ENCODE assay signal across 9 mouse cellular contexts in genomic region chr4:128733496-128733895, GRCm38 (mm10). TPM values are rescaled to one million over a fixed set of nuclear protein-coding genes. Genes with fewer than 3 reads are reported as not detected.
DNase-seq lines count a peak whose midpoint lies in the region; ATAC-seq and TF ChIP-seq lines count a peak whose summit lies in the region.
"Had no signal": no experiment of that assay in that cellular context is flagged by ENCODE, and none has a peak within 500 bp of the region (broad histone marks: within the 10 kb centered on the region; RNA-seq: fewer than 3 reads in every experiment).

No protein-coding gene starts in this region.

- no peak for TF ChIP-seq CTCF in embryonic fibroblast, embryonic 13.5 days (IDR thresholded peaks at IDR 0.05; ENCODE audit: borderline replicate concordance, insufficient read depth, low read length)

- DNase-seq in kidney, postnatal 10 days = no peak
- no peak for DNase-seq in layer of hippocampus, adult 9-11 months
- DNase-seq in cerebellum, postnatal 14 days = no peak
- no peak for DNase-seq in frontal cortex, postnatal 36 days (ENCODE audit: low spot score in 2 of 2)

- peak overlapping the region; percentile 34 for H3K4me2 ChIP-seq in kidney, embryonic 16.5 days (replicated peaks; ENCODE audit: low read depth, low read length)
- H3K4me2 ChIP-seq in midbrain, embryonic 12.5 days (replicated peaks) = peak overlapping the region; percentile 30

- TF ChIP-seq POLR2A in embryonic fibroblast, embryonic 13.5 days (IDR thresholded peaks at IDR 0.05; ENCODE audit: low read depth, low read length) = no peak

- H3K9me3 ChIP-seq in kidney, embryonic 16.5 days (ENCODE audit: low read length) = no peaks in the 10 kb centered on the region
- H3K9me3 ChIP-seq in midbrain, embryonic 12.5 days = no peaks in the 10 kb centered on the region
- H3K9me3 ChIP-seq: megakaryocyte, embryonic 14.5 days had no signal

- ATAC-seq in kidney, embryonic 16.5 days (ENCODE audit: low FRiP score, low TSS enrichment) = no peak
- ATAC-seq in inflammation-experienced regulatory T-cells, adult 6 months = peak; percentile 20
- ATAC-seq in midbrain, embryonic 12.5 days (ENCODE audit: low FRiP score, low read depth) = no peak

- H3K4me3 ChIP-seq in kidney, embryonic 16.5 days (ENCODE audit: low read length) = no peak overlapping the region
- no peak overlapping the region for H3K4me3 ChIP-seq in embryonic fibroblast, embryonic 13.5 days (ENCODE audit: insufficient read depth, low read length)
- H3K4me3 ChIP-seq in midbrain, embryonic 12.5 days = no peak overlapping the region
- H3K4me3 ChIP-seq: megakaryocyte, embryonic 14.5 days had no signal

- 24% methylated on average over 6 of the region's 6 CpGs for WGBS in kidney, embryonic 16.5 days
- 36% methylated on average over 6 of the region's 6 CpGs for WGBS in midbrain, embryonic 12.5 days

- H3K9ac ChIP-seq in kidney, embryonic 16.5 days (replicated peaks; ENCODE audit: low read length) = peak overlapping the region; percentile 22
- peak overlapping the region; percentile 43 for H3K9ac ChIP-seq in midbrain, embryonic 12.5 days (replicated peaks)

- peaks cover 11% of the 10 kb centered on the region; the same call in 1 of the 2 replicates for H3K36me3 ChIP-seq in kidney, embryonic 16.5 days (ENCODE audit: insufficient read depth, low read length)
- H3K36me3 ChIP-seq in midbrain, embryonic 12.5 days = peaks cover 15% of the 10 kb centered on the region; the same call in 1 of the 2 replicates

- peaks cover 96% of the 10 kb centered on the region for H3K4me1 ChIP-seq in kidney, embryonic 16.5 days (ENCODE audit: insufficient read depth, low read length)
- peaks cover 52% of the 10 kb centered on the region for H3K4me1 ChIP-seq in embryonic fibroblast, embryonic 13.5 days (ENCODE audit: control insufficient read depth, insufficient read depth, low read length)
- peaks cover 92% of the 10 kb centered on the region for H3K4me1 ChIP-seq in midbrain, embryonic 12.5 days

- H3K27ac ChIP-seq in kidney, embryonic 16.5 days (ENCODE audit: low read length) = peak overlapping the region; percentile 81
- H3K27ac ChIP-seq in embryonic fibroblast, embryonic 13.5 days (ENCODE audit: insufficient read depth, low read length) = 0 out of 2 replicates have a peak overlapping the region, but pooled peaks have one; percentile 1
- H3K27ac ChIP-seq in midbrain, embryonic 12.5 days (replicated peaks) = peak overlapping the region; percentile 81

- H3K27me3 ChIP-seq in kidney, embryonic 16.5 days (ENCODE audit: insufficient read depth, low read length) = no peaks in the 10 kb centered on the region
- no peaks in the 10 kb centered on the region for H3K27me3 ChIP-seq in midbrain, embryonic 12.5 days
- H3K27me3 ChIP-seq: megakaryocyte, embryonic 14.5 days had no signal

RNA-seq across cellular contexts. Expression of gene A3galt2, which starts 21.7 kb away (rescaled TPM):
- 0.24 and 0.35 TPM in 2 replicates for polyA plus RNA-seq in kidney, embryonic 16.5 days (2015; fragmentation: Nextera tagmentation; extraction: Ambion mirVana)
- polyA plus RNA-seq in embryonic fibroblast, embryonic 13.5 days (2011; ENCODE audit: insufficient read length, low read depth, missing spikeins) = 0.40 TPM in 1 of 2 replicates, not detected in the other
- polyA plus RNA-seq in inflammation-experienced regulatory T-cells, adult 6 months (2017; shearing (Covaris generic)) = under 1 TPM in 2 of 3 experiments, not detected in 1; 0.16 to 0.38 TPM
- 0.56 and 0.59 TPM in 2 replicates for polyA plus RNA-seq in midbrain, embryonic 12.5 days (2016; fragmentation: Nextera tagmentation; extraction: Ambion mirVana)

Comparison
In these comparisons a context has a peak if more than half of its experiments do, and no peak if none do; other contexts are left out.
1. H3K27ac ChIP-seq: peak in every context shown above with its lines; median percentile 81 in kidney, embryonic 16.5 days; 81 in midbrain, embryonic 12.5 days; 1 in embryonic fibroblast, embryonic 13.5 days.